Mouse (Mus musculus) liver, embryonic 14.5 days (tissue): ENCODE data around the gene 9830107B12Rik. TPM values are rescaled to one million over a fixed set of nuclear protein-coding genes. Genes with fewer than 3 reads are reported as not detected.
A peak's percentile ranks its signal among the peaks of the same experiment; 100 is the strongest.

Source experiments
- ATAC-seq: fragments of 200-750 bp; cut with Nextera tagmentation; 2 replicates; pipeline ENCODE4 v1.8.0; 2017; ENCODE audit warnings: moderate number of reproducible peaks, mild to moderate bottlenecking, moderate library complexity; ENCODE audit not compliant: insufficient read depth
- DNase-seq, 3 experiments: peaks; one replicate each; pipeline ENCODE4 v3.0.0-alpha.2; 2012 to 2013; ENCODE audit warnings: low read depth in 3 of 3, low spot score in 3 of 3
- H3K27ac ChIP-seq: fragments of 300-500 bp; sonication (generic); 2 replicates; pipeline ENCODE4 v1.5.1; 2014; ENCODE audit warnings: moderate library complexity, mild to moderate bottlenecking, control low read depth, inconsistent platforms
- H3K27me3 ChIP-seq: fragments of 300-500 bp; sonication (generic); 2 replicates; pipeline ENCODE4 v1.6.1; 2014; ENCODE audit warnings: mild to moderate bottlenecking, low read length, moderate library complexity; ENCODE audit not compliant: control insufficient read depth, insufficient read depth
- H3K36me3 ChIP-seq: fragments of 300-500 bp; sonication (generic); replicated peaks from 2 replicates; pipeline ENCODE4 v1.6.1; 2014; ENCODE audit warnings: low read depth; ENCODE audit not compliant: control insufficient read depth, insufficient read depth
- H3K4me1 ChIP-seq, 2 experiments: fragments of 200-500 bp in 1 of 2; fragments of 300-500 bp in 1 of 2; sonication (generic) in 1 of 2; replicated peaks; 2 replicates each; pipeline ENCODE4 v1.6.1; 2012 to 2014; ENCODE audit warnings: antibody characterized with exemption in 1 of 2, inconsistent platforms in 1 of 2, low read length in 1 of 2; ENCODE audit not compliant: control insufficient read depth in 2 of 2, insufficient read depth in 2 of 2
- H3K4me2 ChIP-seq: fragments of 300-500 bp; sonication (generic); 2 replicates; pipeline ENCODE4 v1.6.1; 2014; ENCODE audit warnings: low read depth, mild to moderate bottlenecking, control low read depth, moderate library complexity
- H3K4me3 ChIP-seq, 2 experiments: fragments of 200-500 bp in 1 of 2; fragments of 300-500 bp in 1 of 2; sonication (generic) in 1 of 2; 2 replicates each; pipeline ENCODE4 v1.5.1; 2012 to 2014; ENCODE audit warnings: low read depth in 2 of 2, low read length in 2 of 2, mild to moderate bottlenecking in 2 of 2, control low read depth in 1 of 2, inconsistent platforms in 1 of 2, moderate library complexity in 1 of 2; ENCODE audit not compliant: insufficient read depth in 1 of 2
- H3K9ac ChIP-seq: fragments of 300-500 bp; sonication (generic); replicated peaks from 2 replicates; pipeline ENCODE4 v1.6.1; 2014; ENCODE audit warnings: mild to moderate bottlenecking, control low read depth, moderate library complexity
- H3K9me3 ChIP-seq: fragments of 300-500 bp; sonication (generic); 2 replicates; pipeline ENCODE4 v1.6.1; 2016; ENCODE audit warnings: low read length, mixed read lengths; ENCODE audit not compliant: control insufficient read depth
- CTCF ChIP-seq: IDR thresholded peaks from 2 replicates; pipeline ENCODE4 v1.5.1; 2016; ENCODE audit warnings: antibody characterized with exemption, low read depth, control low read depth
- EP300 ChIP-seq: IDR thresholded peaks from 2 replicates; pipeline ENCODE4 v1.6.1; 2016; ENCODE audit warnings: antibody characterized with exemption, low read depth
- WGBS: fragments of 180-500 bp; shearing (Covaris S2); extraction: QIAGEN DNeasy Blood & Tissue Kit; methylation state at CpG from one replicate; pipeline ENCODE4 v1.1.7; 2014; ENCODE audit not compliant: insufficient replicate concordance; 5-methylcytosine and 5-hydroxymethylcytosine counted together
- polyA plus RNA-seq, 2 experiments: library from polyadenylated mRNA; depleted of rRNA in 1 of 2; stranded (reverse) in 1 of 2; unstranded in 1 of 2; fragments of >200 nt; fragmentation: Nextera tagmentation in 1 of 2; extraction: Ambion mirVana in 1 of 2; gene quantifications; 2 replicates each; pipeline versions ENCODE4 v1.2.1 to v1.2.3; 2012 to 2014

The 9830107B12Rik gene
- polyA plus RNA-seq, 2 experiments, result 0.19 to 0.33 TPM

- WGBS, result under 1% methylated on average over 26 of the region's 26 CpGs
- H3K27ac ChIP-seq, result no peak overlapping the region
- H3K4me2 ChIP-seq, result no peak overlapping the region
- no peaks in the 10 kb centered on the region for H3K36me3 ChIP-seq
- no peak overlapping the region for H3K9ac ChIP-seq
- peaks cover 0 to 2% of the 10 kb centered on the region in 2 experiments; a peak in 1 of 4 replicates for H3K4me1 ChIP-seq
- ATAC-seq (no peak), DNase-seq (no peak)
- peaks cover 68% of the 10 kb centered on the region for H3K27me3 ChIP-seq
- H3K9me3 ChIP-seq, result no peaks in the 10 kb centered on the region; the same call in 1 of the 2 replicates
- no peak overlapping the region for H3K4me3 ChIP-seq
- TF ChIP-seq CTCF (no peak), EP300 (no peak)
Observed at GRCm38 (mm10) chr17:48095718-48096121, 50.3 kb downstream of the 9830107B12Rik start.

GRCm38 (mm10) chr17:48094820-48095680, 51.0 kb downstream of the 9830107B12Rik start:
- Histone ChIP-seq H3K4me3 (no peak overlapping the region), H3K4me2 (no peak overlapping the region), H3K9ac (no peak overlapping the region), H3K27ac (no peak overlapping the region), H3K4me1 (peaks cover 0 to 2% of the 10 kb centered on the region in 2 experiments; a peak in 1 of 4 replicates), H3K9me3 (no peaks in the 10 kb centered on the region; the same call in 1 of the 2 replicates), H3K36me3 (no peaks in the 10 kb centered on the region), H3K27me3 (peaks cover 63% of the 10 kb centered on the region)
- WGBS, result 6% methylated on average over 19 of the region's 20 CpGs
- DNase-seq, result no peak
- no peak for ATAC-seq
- TF ChIP-seq CTCF (no peak), EP300 (no peak)

- no peaks in the 10 kb centered on the region for H3K36me3 ChIP-seq
- ATAC-seq (no peak), DNase-seq (no peak)
- H3K9ac ChIP-seq, result no peak overlapping the region
- H3K27me3 ChIP-seq, result peaks cover 46% of the 10 kb centered on the region
- H3K4me2 ChIP-seq, result no peak overlapping the region
- 58% methylated on average over 5 of the region's 5 CpGs for WGBS
- no peak overlapping the region for H3K27ac ChIP-seq
- no peak overlapping the region for H3K4me3 ChIP-seq
- TF ChIP-seq EP300, result no peak
- peak; percentile 51 for TF ChIP-seq CTCF
- no peaks in the 10 kb centered on the region; the same call in 1 of the 2 replicates for H3K9me3 ChIP-seq
- H3K4me1 ChIP-seq, result peaks cover 0 to 2% of the 10 kb centered on the region in 2 experiments; a peak in 1 of 4 replicates
Observed at GRCm38 (mm10) chr17:48093286-48093817, 52.7 kb downstream of the 9830107B12Rik start.

GRCm38 (mm10) chr17:48090305-48090704, 55.8 kb downstream of the 9830107B12Rik start:
- no peaks in the 10 kb centered on the region for H3K4me1 ChIP-seq
- no peak for ATAC-seq
- no peak for TF ChIP-seq EP300
- no peak for TF ChIP-seq CTCF
- no peak overlapping the region for H3K9ac ChIP-seq
- peaks cover 16% of the 10 kb centered on the region for H3K27me3 ChIP-seq
- H3K36me3 ChIP-seq, result no peaks in the 10 kb centered on the region
- no peaks in the 10 kb centered on the region; the same call in 1 of the 2 replicates for H3K9me3 ChIP-seq
- no peak overlapping the region for H3K4me3 ChIP-seq
- WGBS, result 72% methylated on average over 12 of the region's 12 CpGs
- no peak overlapping the region for H3K27ac ChIP-seq
- no peak overlapping the region for H3K4me2 ChIP-seq
- no peak for DNase-seq

- DNase-seq (no peak), ATAC-seq (no peak)
- Histone ChIP-seq H3K9ac (no peak overlapping the region), H3K4me1 (no peaks in the 10 kb centered on the region), H3K4me2 (no peak overlapping the region), H3K9me3 (no peaks in the 10 kb centered on the region; the same call in 1 of the 2 replicates), H3K36me3 (no peaks in the 10 kb centered on the region), H3K27ac (no peak overlapping the region), H3K27me3 (peaks cover 7% of the 10 kb centered on the region), H3K4me3 (no peak overlapping the region)
- WGBS, result 52% methylated on average over 2 of the region's 2 CpGs
- TF ChIP-seq EP300 (no peak), CTCF (no peak)
Observed at GRCm38 (mm10) chr17:48089446-48089845, 56.6 kb downstream of the 9830107B12Rik start.
